Mouse (Mus musculus) neural tube, embryonic 11.5 days (tissue): ENCODE results near the gene Bclaf3. TPM values are rescaled to one million over a fixed set of nuclear protein-coding genes. Genes with fewer than 3 reads are reported as not detected.
"Not testable (repeated sequence)": the region's sequence is repeated elsewhere in the genome, so short reads cannot be mapped to it uniquely, and the experiment has no call there.

Experiments
- ATAC-seq: fragments of 200-750 bp; cut with Nextera tagmentation; 2 replicates; pipeline ENCODE4 v1.8.0; 2017; ENCODE audit warnings: moderate number of reproducible peaks, mild to moderate bottlenecking, moderate TSS enrichment, moderate library complexity; ENCODE audit not compliant: insufficient read depth, low FRiP score, low TSS enrichment
- DNase-seq: peaks from one replicate; pipeline ENCODE4 v3.0.0-alpha.2; 2015; ENCODE audit warnings: low spot score
- H3K27ac ChIP-seq: fragments of 300-500 bp; sonication (generic); 2 replicates; pipeline ENCODE4 v1.5.1; 2014; ENCODE audit warnings: low read depth, mild to moderate bottlenecking, low read length
- H3K27me3 ChIP-seq: fragments of 300-500 bp; sonication (generic); 2 replicates; pipeline ENCODE4 v1.6.1; 2014; ENCODE audit warnings: mild to moderate bottlenecking, low read length, mixed read lengths; ENCODE audit not compliant: control insufficient read depth, insufficient read depth
- H3K36me3 ChIP-seq: fragments of 300-500 bp; sonication (generic); 2 replicates; pipeline ENCODE4 v1.6.1; 2014; ENCODE audit warnings: mild to moderate bottlenecking, low read length, moderate library complexity, mixed read lengths; ENCODE audit not compliant: control insufficient read depth, insufficient read depth
- H3K4me1 ChIP-seq: fragments of 300-500 bp; sonication (generic); 2 replicates; pipeline ENCODE4 v1.6.1; 2014; ENCODE audit warnings: low read length, mixed read lengths; ENCODE audit not compliant: control insufficient read depth, insufficient read depth
- H3K4me2 ChIP-seq: fragments of 300-500 bp; sonication (generic); 2 replicates; pipeline ENCODE4 v1.6.1; 2014; ENCODE audit warnings: low read depth, mild to moderate bottlenecking, moderate library complexity
- H3K4me3 ChIP-seq: fragments of 300-500 bp; sonication (generic); 2 replicates; pipeline ENCODE4 v1.5.1; 2014; ENCODE audit warnings: low read depth, low read length
- H3K9ac ChIP-seq: fragments of 300-500 bp; sonication (generic); 2 replicates; pipeline ENCODE4 v1.6.1; 2014; ENCODE audit warnings: mild to moderate bottlenecking, low read length
- H3K9me3 ChIP-seq: fragments of 300-500 bp; sonication (generic); 2 replicates; pipeline ENCODE4 v1.6.1; 2016; ENCODE audit warnings: low read length; ENCODE audit not compliant: control insufficient read depth
- WGBS: fragments of 180-500 bp; shearing (Covaris S2); extraction: QIAGEN DNeasy Blood & Tissue Kit; methylation state at CpG from one replicate; pipeline ENCODE4 v1.1.7; 2014; 5-methylcytosine and 5-hydroxymethylcytosine counted together
- polyA plus RNA-seq: library from polyadenylated mRNA; unstranded; fragments of >200 nt; fragmentation: Nextera tagmentation; extraction: Ambion mirVana; gene quantifications from 2 replicates; pipeline ENCODE4 v1.2.1, GENCODE M21; 2014

Bclaf3 gene
- polyA plus RNA-seq, result 25.7 and 25.9 TPM in 2 replicates

DNA sequence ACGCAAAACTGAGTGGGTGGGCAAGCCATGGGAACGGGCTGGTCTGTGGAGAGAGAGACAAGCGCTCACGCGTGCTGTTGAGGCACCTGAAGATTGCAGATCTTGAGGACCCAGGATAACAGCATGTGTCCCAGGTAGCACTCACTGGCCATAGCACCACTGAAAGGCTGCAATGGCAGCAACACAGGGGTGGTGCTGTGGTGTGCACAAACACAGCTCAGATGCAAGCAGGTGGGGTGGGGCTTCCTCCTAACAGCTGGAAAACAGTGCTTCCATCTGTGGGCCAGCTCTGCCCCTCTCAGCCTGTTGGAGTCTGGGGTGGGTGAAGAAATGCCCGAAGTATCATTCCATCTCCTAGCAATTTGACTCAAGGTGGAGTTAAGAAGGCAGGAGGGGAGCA is at the start of gene Bclaf3:
Gene Bclaf3 (plus strand): TSS at position 301 of the 400 bp plus-strand sequence.
- no peaks in the 10 kb centered on the region for H3K9me3 ChIP-seq
- H3K27ac ChIP-seq, result no peak within 1 kb of the TSS
- no peak within 1 kb of the TSS for H3K4me3 ChIP-seq
- no peaks in the 10 kb centered on the region for H3K36me3 ChIP-seq
- ATAC-seq, result no peak
- H3K4me1 ChIP-seq, result no peaks in the 10 kb centered on the region
- WGBS, result 78% methylated on average over 6 of the region's 6 CpGs
- no peaks in the 10 kb centered on the region for H3K27me3 ChIP-seq
- no peak within 1 kb of the TSS for H3K4me2 ChIP-seq
- H3K9ac ChIP-seq, result no peak within 1 kb of the TSS
- DNase-seq, result no peak

DNA sequence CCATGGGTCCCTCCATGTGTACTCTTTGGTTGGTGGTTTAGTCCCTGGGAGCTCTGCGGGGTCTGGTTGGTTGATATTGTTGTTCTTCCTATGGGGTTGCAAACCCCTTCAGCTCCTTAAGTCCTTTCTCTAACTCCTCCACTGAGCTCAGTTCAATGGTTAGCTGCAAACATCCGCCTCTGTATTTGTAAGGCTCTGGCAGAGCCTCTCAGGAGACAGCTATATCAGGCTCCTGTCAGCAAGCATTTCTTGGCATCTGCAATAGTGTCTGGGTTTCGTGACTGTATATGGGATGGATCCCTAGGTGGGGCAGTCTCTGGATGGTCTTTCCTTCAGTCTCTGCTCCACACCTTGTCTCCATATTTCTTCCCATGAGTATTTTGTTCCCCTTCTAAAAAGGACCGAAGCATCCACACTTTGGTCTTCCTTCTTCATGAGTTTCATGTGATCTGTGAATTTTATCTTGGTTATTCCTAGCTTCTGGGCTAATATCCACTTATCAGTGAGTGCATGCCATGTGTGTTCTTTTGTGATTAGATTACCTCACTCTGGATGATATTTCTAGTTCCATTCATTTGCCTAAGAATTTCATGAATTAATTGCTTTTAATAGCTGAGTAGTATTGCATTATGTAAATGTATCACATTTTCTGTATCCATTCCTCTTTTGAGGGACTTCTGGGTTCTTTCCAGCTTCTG is 48.1 kb upstream of the Bclaf3 start:
- H3K9me3 ChIP-seq, DNase-seq, H3K4me1 ChIP-seq, ATAC-seq, H3K27ac ChIP-seq, H3K27me3 ChIP-seq, H3K4me2 ChIP-seq, H3K36me3 ChIP-seq, H3K9ac ChIP-seq, H3K4me3 ChIP-seq: not testable (repeated sequence)
- WGBS, result 86% methylated on average over 4 of the region's 4 CpGs

DNA sequence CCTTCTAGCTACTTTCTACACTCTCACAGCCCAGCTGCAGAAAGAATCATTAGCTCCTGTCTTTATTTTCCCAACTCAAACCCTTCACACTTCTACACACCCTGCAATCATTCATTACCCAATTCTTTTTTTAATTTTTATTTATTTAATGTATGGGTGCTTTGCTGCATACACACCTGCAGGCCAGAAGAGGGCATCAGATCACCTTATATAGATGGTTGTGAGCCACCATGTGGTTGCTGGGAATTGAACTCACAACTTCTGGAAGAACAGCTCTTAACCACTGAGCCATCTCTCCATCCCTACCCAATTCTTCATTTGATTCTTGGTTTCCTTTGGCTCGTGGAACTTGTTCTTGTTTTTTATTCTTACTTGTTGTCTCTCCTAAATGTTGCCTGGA is 42.2 kb upstream of the Bclaf3 start:
- Histone ChIP-seq H3K27ac (no peak overlapping the region), H3K9me3 (no peaks in the 10 kb centered on the region), H3K4me3 (no peak overlapping the region), H3K36me3 (no peaks in the 10 kb centered on the region), H3K27me3 (no peaks in the 10 kb centered on the region), H3K4me2 (no peak overlapping the region), H3K9ac (no peak overlapping the region), H3K4me1 (no peaks in the 10 kb centered on the region)
- WGBS, result 79% methylated on average over 1 of the region's 1 CpGs
- no peak for ATAC-seq
- DNase-seq, result no peak

DNA sequence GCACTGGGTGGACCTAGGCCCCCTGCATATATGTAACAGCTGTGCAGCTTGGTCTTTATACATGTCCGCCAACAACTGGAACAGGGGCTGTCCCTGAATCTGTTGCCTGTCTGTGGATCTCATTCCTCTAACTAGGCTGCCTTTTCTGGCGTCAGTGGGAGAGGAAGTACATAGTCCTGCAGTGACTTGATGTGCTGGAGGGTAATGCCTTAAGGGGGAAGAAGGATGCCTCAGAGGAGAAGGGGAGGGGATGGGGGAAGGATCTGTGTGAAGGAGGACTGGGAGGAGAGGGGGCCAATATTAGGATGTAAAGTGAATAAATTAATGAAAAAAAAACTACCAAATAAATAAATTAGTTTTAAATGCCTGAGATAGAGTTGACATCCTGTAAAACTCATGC is 23.3 kb upstream of the Bclaf3 start:
- no peak for ATAC-seq
- H3K36me3 ChIP-seq, result no peaks in the 10 kb centered on the region
- H3K4me3 ChIP-seq, result no peak overlapping the region
- no peak overlapping the region for H3K4me2 ChIP-seq
- no peak for DNase-seq
- WGBS, result 50% methylated on average over 2 of the region's 2 CpGs
- H3K27me3 ChIP-seq, result no peaks in the 10 kb centered on the region
- H3K4me1 ChIP-seq, result no peaks in the 10 kb centered on the region
- H3K9ac ChIP-seq, result no peak overlapping the region
- H3K9me3 ChIP-seq, result no peaks in the 10 kb centered on the region
- no peak overlapping the region for H3K27ac ChIP-seq

DNA sequence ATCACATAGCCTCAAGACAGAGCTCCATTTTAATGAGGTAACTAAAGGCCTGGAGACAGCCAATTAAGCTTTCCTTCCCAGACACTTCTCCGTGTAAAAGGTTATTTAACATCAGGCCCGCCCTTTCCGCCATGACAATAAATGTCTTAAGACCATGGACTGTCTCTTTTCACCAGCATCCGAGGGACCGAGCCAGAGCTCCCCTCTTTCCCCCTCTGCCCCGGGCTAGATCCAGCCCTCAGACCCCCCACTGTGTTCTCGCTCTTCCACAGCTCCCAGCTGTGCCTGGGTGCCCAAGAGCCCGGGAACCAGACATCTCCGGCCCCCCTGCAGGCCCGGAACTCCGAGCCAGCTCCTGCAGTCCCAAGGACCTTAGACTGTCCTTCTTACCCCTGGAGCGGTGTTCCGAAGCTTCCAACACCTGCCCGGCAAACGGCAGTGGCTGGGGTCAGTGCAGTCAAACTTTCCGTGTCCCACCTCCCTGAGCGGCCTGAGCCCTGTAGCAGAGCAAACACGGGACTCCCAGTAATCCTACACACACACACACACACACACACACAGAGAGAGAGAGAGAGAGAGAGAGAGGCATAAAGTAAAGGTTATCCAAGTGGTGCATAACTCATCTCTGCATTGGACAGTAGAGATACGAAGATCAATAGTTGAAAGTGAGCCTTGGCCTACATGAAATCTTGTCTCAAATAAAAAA is 18.0 kb upstream of the Bclaf3 start:
- ATAC-seq, result no peak
- H3K9ac ChIP-seq, result no peak overlapping the region
- no peak for DNase-seq
- WGBS, result 63% methylated on average over 19 of the region's 19 CpGs
- H3K27ac ChIP-seq, result no peak overlapping the region
- H3K9me3 ChIP-seq, result no peaks in the 10 kb centered on the region
- H3K4me1 ChIP-seq, result no peaks in the 10 kb centered on the region
- no peak overlapping the region for H3K4me2 ChIP-seq
- H3K4me3 ChIP-seq, result no peak overlapping the region
- H3K36me3 ChIP-seq, result no peaks in the 10 kb centered on the region
- no peaks in the 10 kb centered on the region for H3K27me3 ChIP-seq

DNA sequence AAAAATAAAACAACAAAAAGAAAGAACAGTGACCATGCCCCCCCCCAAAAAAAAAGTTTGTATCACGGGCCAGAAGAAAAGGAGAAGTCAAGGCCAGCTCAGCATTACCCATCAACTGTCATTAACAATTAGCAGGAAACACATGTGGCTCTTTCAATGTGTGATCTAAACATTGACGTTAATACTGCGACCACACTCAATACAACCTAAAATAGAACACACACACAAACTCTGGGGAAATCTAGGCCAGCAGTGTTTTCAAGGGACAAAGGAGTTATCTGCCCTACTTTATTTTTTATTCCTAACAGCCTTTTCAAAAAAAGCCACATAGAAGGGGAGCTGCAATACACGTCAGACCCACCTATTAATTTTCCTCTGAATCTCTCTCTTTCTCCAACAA is 17.4 kb upstream of the Bclaf3 start:
- 83% methylated on average over 4 of the region's 4 CpGs for WGBS
- ATAC-seq, result no peak
- no peaks in the 10 kb centered on the region for H3K4me1 ChIP-seq
- no peak overlapping the region for H3K4me2 ChIP-seq
- no peaks in the 10 kb centered on the region for H3K36me3 ChIP-seq
- no peak overlapping the region for H3K9ac ChIP-seq
- H3K27me3 ChIP-seq, result no peaks in the 10 kb centered on the region
- H3K27ac ChIP-seq, result no peak overlapping the region
- no peak overlapping the region for H3K4me3 ChIP-seq
- no peak for DNase-seq
- H3K9me3 ChIP-seq, result no peaks in the 10 kb centered on the region

DNA sequence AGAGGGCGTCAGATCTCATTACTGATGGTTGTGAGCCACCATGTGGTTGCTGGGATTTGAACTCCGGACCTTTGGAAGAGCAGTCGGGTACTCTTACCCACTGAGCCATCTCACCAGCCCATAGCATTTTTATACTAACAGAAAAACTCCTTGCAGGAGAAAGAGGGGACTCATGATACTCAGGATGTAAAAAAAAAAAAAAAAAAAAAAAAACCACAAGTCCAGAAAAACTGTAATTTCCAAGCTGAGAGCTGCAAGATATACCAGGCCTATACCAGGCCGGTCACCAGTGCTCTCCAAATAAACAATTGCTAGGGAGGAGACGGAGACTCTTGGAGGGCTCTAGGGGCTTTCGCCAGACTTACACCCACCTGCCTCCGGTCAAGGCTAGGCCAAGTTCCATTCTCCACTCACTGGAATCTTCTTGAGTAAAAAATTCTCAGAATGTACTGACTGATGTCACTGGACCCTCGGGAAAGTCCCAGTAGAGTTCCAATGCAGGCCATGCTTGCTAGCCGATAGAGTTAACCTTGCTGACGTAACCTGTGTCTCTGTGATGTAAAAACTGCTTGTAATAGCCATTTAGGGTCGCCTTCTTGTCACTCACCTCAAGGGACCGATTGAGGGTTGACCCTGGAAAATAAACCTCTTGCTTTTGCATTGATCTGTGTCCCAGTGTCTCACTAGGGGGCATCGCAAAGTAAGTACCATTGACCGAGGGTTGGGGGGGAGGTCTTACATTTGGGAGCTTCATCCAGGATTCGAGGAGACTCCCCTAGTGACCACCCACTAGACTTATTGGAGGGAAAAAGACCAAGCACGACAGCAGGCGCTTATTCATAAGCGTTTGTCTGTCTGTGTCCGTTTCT is 16.4 kb upstream of the Bclaf3 start:
- no peaks in the 10 kb centered on the region for H3K27me3 ChIP-seq
- H3K27ac ChIP-seq, result no peak overlapping the region
- no peaks in the 10 kb centered on the region for H3K36me3 ChIP-seq
- ATAC-seq, result no peak
- H3K4me3 ChIP-seq, result no peak overlapping the region
- H3K4me2 ChIP-seq, result no peak overlapping the region
- H3K4me1 ChIP-seq, result no peaks in the 10 kb centered on the region
- WGBS, result 76% methylated on average over 19 of the region's 19 CpGs
- no peak for DNase-seq
- no peaks in the 10 kb centered on the region for H3K9me3 ChIP-seq
- H3K9ac ChIP-seq, result no peak overlapping the region

DNA sequence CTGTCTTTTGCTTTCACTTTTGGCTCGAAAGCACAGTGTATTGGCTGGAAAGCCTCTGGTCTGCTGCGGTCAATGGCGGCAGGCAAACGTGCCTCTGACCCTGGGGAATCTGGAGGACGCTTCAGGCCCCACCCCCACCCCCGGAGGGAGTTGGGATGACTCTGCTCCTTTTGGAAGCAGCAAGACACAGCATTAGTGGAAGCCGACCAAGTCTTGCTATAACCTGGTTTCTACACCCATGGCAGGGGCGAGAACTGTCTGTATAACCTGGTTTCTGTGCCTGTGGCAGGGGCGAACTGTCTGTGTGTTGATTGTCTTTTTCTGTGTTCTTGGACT is 15.8 kb upstream of the Bclaf3 start:
- DNase-seq (no peak), ATAC-seq (no peak)
- H3K9me3 ChIP-seq, result no peaks in the 10 kb centered on the region
- no peaks in the 10 kb centered on the region for H3K4me1 ChIP-seq
- no peaks in the 10 kb centered on the region for H3K36me3 ChIP-seq
- no peak overlapping the region for H3K27ac ChIP-seq
- H3K4me2 ChIP-seq, result no peak overlapping the region
- 78% methylated on average over 9 of the region's 9 CpGs for WGBS
- no peak overlapping the region for H3K4me3 ChIP-seq
- H3K27me3 ChIP-seq, result no peaks in the 10 kb centered on the region
- H3K9ac ChIP-seq, result no peak overlapping the region
